Mouse (Mus musculus) neural tube, embryonic 12.5 days (tissue): ENCODE measurements around the gene Pld4. TPM values are rescaled to one million over a fixed set of nuclear protein-coding genes. Genes with fewer than 3 reads are reported as not detected.
"Not testable (repeated sequence)": the region's sequence is repeated elsewhere in the genome, so short reads cannot be mapped to it uniquely, and the experiment has no call there.

ENCODE experiments used
- ATAC-seq: fragments of 200-750 bp; cut with Nextera tagmentation; 2 replicates; pipeline ENCODE4 v1.8.0; 2017; ENCODE audit warnings: low read depth, mild to moderate bottlenecking, moderate TSS enrichment, moderate library complexity; ENCODE audit not compliant: low FRiP score
- H3K27ac ChIP-seq: fragments of 300-500 bp; sonication (generic); 2 replicates; pipeline ENCODE4 v1.5.1; 2016
- H3K27me3 ChIP-seq: fragments of 300-500 bp; sonication (generic); replicated peaks from 2 replicates; pipeline ENCODE4 v1.6.1; 2016; ENCODE audit warnings: mild to moderate bottlenecking
- H3K36me3 ChIP-seq: fragments of 300-500 bp; sonication (generic); 2 replicates; pipeline ENCODE4 v1.6.1; 2016; ENCODE audit warnings: mild to moderate bottlenecking
- H3K4me1 ChIP-seq: fragments of 300-500 bp; sonication (generic); 2 replicates; pipeline ENCODE4 v1.6.1; 2016
- H3K4me2 ChIP-seq: fragments of 300-500 bp; sonication (generic); replicated peaks from 2 replicates; pipeline ENCODE4 v1.6.1; 2016; ENCODE audit warnings: mild to moderate bottlenecking
- H3K4me3 ChIP-seq: fragments of 300-500 bp; sonication (generic); 2 replicates; pipeline ENCODE4 v1.5.1; 2016
- H3K9ac ChIP-seq: fragments of 300-500 bp; sonication (generic); 2 replicates; pipeline ENCODE4 v1.6.1; 2016; ENCODE audit warnings: mild to moderate bottlenecking
- H3K9me3 ChIP-seq: fragments of 300-500 bp; sonication (generic); 2 replicates; pipeline ENCODE4 v1.6.1; 2016; ENCODE audit warnings: mild to moderate bottlenecking
- WGBS: fragments of 180-500 bp; shearing (Covaris S2); methylation state at CpG from one replicate; pipeline ENCODE4 v1.1.7; 2016; 5-methylcytosine and 5-hydroxymethylcytosine counted together
- microRNA-seq: library from miRNA; unstranded; fragments of <30 nt; microRNA quantifications from one replicate; pipeline ENCODE4, GENCODE M21; 2017
- polyA plus RNA-seq: library from polyadenylated mRNA; unstranded; fragments of >200 nt; fragmentation: Nextera tagmentation; extraction: Ambion mirVana; gene quantifications from 2 replicates; pipeline ENCODE4 v1.2.1, GENCODE M21; 2016

The Pld4 gene
- polyA plus RNA-seq, 1 experiment from 2014 or later = 5.8 TPM

GRCm38 (mm10) chr12:112810092-112810885, 49.8 kb downstream of the Pld4 start:
- Histone ChIP-seq H3K27ac (no peak overlapping the region), H3K27me3 (peaks cover 2% of the 10 kb centered on the region; the same call in 1 of the 2 replicates), H3K36me3 (peaks cover 25% of the 10 kb centered on the region), H3K9me3 (no peaks in the 10 kb centered on the region), H3K4me1 (peaks cover 18% of the 10 kb centered on the region), H3K4me2 (peak overlapping the region; percentile 92), H3K4me3 (peak overlapping the region; percentile 62; the same call in 1 of the 2 replicates), H3K9ac (0 out of 2 replicates have a peak overlapping the region, but pooled peaks have one; percentile 60)
- WGBS = 66% methylated on average over 19 of the region's 19 CpGs
- no peak for ATAC-seq

DNA sequence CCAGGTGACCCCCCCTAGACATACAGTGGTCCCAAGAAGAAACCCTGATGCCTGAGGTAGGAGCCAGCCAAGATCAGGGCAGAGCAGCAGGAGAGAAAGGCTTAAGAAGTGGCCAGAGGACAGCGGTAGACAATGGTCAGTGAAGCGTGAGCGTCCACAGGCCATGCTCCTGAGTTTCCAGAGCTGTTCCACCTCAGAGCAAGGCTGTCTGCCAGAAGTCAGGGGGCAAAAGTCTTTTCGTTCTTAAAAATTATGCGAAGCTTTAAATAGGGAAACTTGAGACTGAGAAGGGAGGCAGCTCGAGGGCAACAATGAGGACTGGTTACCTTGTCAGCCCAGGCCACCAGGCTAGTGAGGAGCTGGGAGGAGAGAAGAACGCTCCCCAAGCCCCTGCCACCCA, 52.9 kb downstream of the Pld4 start:
- 94% methylated on average over 7 of the region's 7 CpGs for WGBS
- no peak overlapping the region for H3K4me2 ChIP-seq
- H3K27ac ChIP-seq = no peak overlapping the region
- H3K9ac ChIP-seq = no peak overlapping the region
- no peak for ATAC-seq
- H3K9me3 ChIP-seq = no peaks in the 10 kb centered on the region
- H3K36me3 ChIP-seq = peaks cover 44% of the 10 kb centered on the region
- no peaks in the 10 kb centered on the region for H3K27me3 ChIP-seq
- no peak overlapping the region for H3K4me3 ChIP-seq
- H3K4me1 ChIP-seq = peaks cover 14% of the 10 kb centered on the region

DNA sequence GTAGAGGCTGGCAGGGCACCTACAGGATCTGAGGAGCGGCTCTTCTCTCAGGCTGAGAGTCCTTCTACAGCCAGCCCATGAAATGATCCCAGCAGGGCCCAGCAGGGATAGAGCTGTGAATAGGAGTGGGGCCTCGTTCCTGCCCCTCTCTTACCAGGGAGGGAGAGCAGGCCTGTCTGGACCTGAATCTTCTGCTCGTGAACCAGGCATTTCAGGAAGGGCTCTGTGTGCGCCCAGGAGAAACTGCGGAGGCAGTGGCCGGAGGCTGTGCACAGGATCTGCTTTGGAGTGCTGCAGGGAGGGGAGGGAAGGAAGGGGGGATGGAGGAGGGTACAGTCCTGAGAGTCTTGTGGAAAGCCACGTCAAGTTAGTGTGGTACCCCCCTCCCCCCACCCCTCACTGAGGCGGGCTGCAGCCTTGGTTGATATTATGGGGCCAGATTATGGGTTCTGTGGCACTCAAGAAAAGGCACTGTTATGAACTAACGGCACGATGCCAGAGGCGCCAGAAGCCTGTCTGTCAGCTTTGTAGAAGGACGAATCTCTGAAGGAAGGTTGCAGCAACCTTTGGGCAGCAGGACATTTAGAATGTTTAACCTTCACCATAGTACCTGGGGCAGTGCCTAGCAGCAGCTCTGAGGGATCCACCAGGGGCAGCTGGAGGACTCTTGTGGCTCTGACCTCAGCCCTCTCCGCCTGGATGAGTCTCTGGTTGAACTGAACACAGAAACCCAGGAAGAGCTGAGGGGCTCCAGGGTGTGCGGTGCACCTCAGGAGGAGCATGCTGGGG, 54.4 kb downstream of the Pld4 start:
- Histone ChIP-seq H3K27ac (no peak overlapping the region), H3K36me3 (peaks cover 59% of the 10 kb centered on the region), H3K9me3 (no peaks in the 10 kb centered on the region), H3K27me3 (no peaks in the 10 kb centered on the region), H3K9ac (no peak overlapping the region), H3K4me1 (peaks cover 3% of the 10 kb centered on the region), H3K4me3 (no peak overlapping the region), H3K4me2 (no peak overlapping the region)
- 78% methylated on average over 14 of the region's 14 CpGs for WGBS
- ATAC-seq = no peak

- H3K36me3 ChIP-seq = peaks cover 71% of the 10 kb centered on the region
- H3K27me3 ChIP-seq = no peaks in the 10 kb centered on the region
Observed at GRCm38 (mm10) chr12:112816294-112816693, 55.8 kb downstream of the Pld4 start.

GRCm38 (mm10) chr12:112816866-112817265, 56.4 kb downstream of the Pld4 start:
- WGBS = 88% methylated on average over 7 of the region's 7 CpGs
- H3K27me3 ChIP-seq, H3K4me2 ChIP-seq, ATAC-seq, H3K4me1 ChIP-seq, H3K9ac ChIP-seq, H3K27ac ChIP-seq, H3K9me3 ChIP-seq, H3K4me3 ChIP-seq: not testable (repeated sequence)
- peaks cover 77% of the 10 kb centered on the region for H3K36me3 ChIP-seq

More at GRCm38 (mm10) chr12:112816294-112816693, 55.8 kb downstream of the Pld4 start:
- H3K4me1 ChIP-seq = no peaks in the 10 kb centered on the region
- no peak overlapping the region for H3K4me3 ChIP-seq
- WGBS = 57% methylated on average over 4 of the region's 4 CpGs
- no peak overlapping the region for H3K27ac ChIP-seq
- H3K4me2 ChIP-seq = no peak overlapping the region
- H3K9ac ChIP-seq = no peak overlapping the region
- ATAC-seq = no peak
- no peaks in the 10 kb centered on the region for H3K9me3 ChIP-seq

Small RNAs within 50 kb of the gene (microRNA-seq; reads per million reads assigned to microRNA genes)
- 1.1 reads per million for gene Mir6940

Other genes with a start within 250 kb of the Pld4 start
- gene Tmem179, start 243.9 kb upstream of the Pld4 start, polyA plus RNA-seq = 16.4 and 17.9 TPM in 2 replicates
- 1.1 and 2.2 TPM in 2 replicates for gene Inf2, start 171.9 kb upstream of the Pld4 start, polyA plus RNA-seq
- gene Adssl1, start 140.6 kb upstream of the Pld4 start, polyA plus RNA-seq = 3.2 and 3.7 TPM in 2 replicates
- 108 and 130 TPM in 2 replicates for gene Siva1, start 116.0 kb upstream of the Pld4 start, polyA plus RNA-seq
- gene Akt1, start 85.8 kb upstream of the Pld4 start, polyA plus RNA-seq = 184 and 201 TPM in 2 replicates
- gene Zbtb42, start 81.8 kb upstream of the Pld4 start, polyA plus RNA-seq = 4.0 and 5.4 TPM in 2 replicates
- 22.2 and 23.2 TPM in 2 replicates for gene Cep170b, start 40.2 kb upstream of the Pld4 start, polyA plus RNA-seq
- 0.93 and 1.2 TPM in 2 replicates for gene Ahnak2, start 42.0 kb downstream of the Pld4 start, polyA plus RNA-seq
- gene Clba1, start 48.3 kb downstream of the Pld4 start, polyA plus RNA-seq = 16.5 and 18.6 TPM in 2 replicates
- 103 and 109 TPM in 2 replicates for gene Cdca4, start 68.8 kb downstream of the Pld4 start, polyA plus RNA-seq
- gene Gpr132, start 107.6 kb downstream of the Pld4 start, polyA plus RNA-seq = not detected in 2 replicates
- gene Jag2, start 169.1 kb downstream of the Pld4 start, polyA plus RNA-seq = 9.7 and 10.5 TPM in 2 replicates
- gene Nudt14, start 181.5 kb downstream of the Pld4 start, polyA plus RNA-seq = 56.2 and 57.5 TPM in 2 replicates
- gene Btbd6, start 215.8 kb downstream of the Pld4 start, polyA plus RNA-seq = 32.0 and 33.8 TPM in 2 replicates
- gene Brf1, start 240.0 kb downstream of the Pld4 start, polyA plus RNA-seq = 68.1 and 70.1 TPM in 2 replicates